Mouse (Mus musculus) adrenal gland, adult 18-20 months (tissue): ENCODE results near the gene Kif27. TPM values are rescaled to one million over a fixed set of nuclear protein-coding genes. Genes with fewer than 3 reads are reported as not detected.
A peak's percentile ranks its signal among the peaks of the same experiment; 100 is the strongest.
"Not testable (repeated sequence)": the region's sequence is repeated elsewhere in the genome, so short reads cannot be mapped to it uniquely, and the experiment has no call there.

Source experiments
- DNase-seq, 2 experiments: peaks; one replicate each; pipeline ENCODE4 v3.0.0; 2021 to 2022; ENCODE audit warnings: low spot score in 2 of 2
- long read RNA-seq, 2 experiments: library from polyadenylated mRNA; stranded (forward); transcript quantifications; one replicate each; pipeline ENCODE4 v2.0.0; 2021
- total RNA-seq, 2 experiments: library from RNA; stranded (reverse); gene quantifications; 1 replicate in 1 of 2; 2 replicates in 1 of 2; pipeline ENCODE4 v1.2.3; 2021

The Kif27 gene
- total RNA-seq = under 1 TPM; 0.70 to 0.90 TPM
- long read RNA-seq, experiment 1, partial matches to known transcripts = 0 of 1 reads
- long read RNA-seq, experiment 1, other reads (novel, unspliced or antisense) = 1 of 1 reads
- long read RNA-seq, experiment 2, full-length matches to known transcripts = 2 of 2 reads
- long read RNA-seq, experiment 2, partial matches to known transcripts = 0 of 2 reads
- long read RNA-seq, experiment 2, other reads (novel, unspliced or antisense) = 0 of 2 reads

GRCm38 (mm10) chr13:58358629-58359303 lies at the start of gene Kif27:
Gene Kif27, minus strand, starts transcription at chr13:58359122.
- peak; percentile 75 to 80 for DNase-seq

- DNase-seq = not testable (repeated sequence)
These were observed 44.3 kb upstream of the Kif27 start, which contains the start of gene Hnrnpk for GRCm38 (mm10) chr13:58403243-58403642. Gene Hnrnpk, minus strand, starts transcription at chr13:58403343.

GRCm38 (mm10) chr13:58402744-58403110 lies 43.8 kb upstream of the Kif27 start:
- no peak for DNase-seq

- peak; percentile 98 for DNase-seq
These were observed 43.3 kb upstream of the Kif27 start, which contains the start of gene Rmi1 for GRCm38 (mm10) chr13:58402003-58402743. Gene Rmi1, plus strand, starts transcription at chr13:58402248.

GRCm38 (mm10) chr13:58401135-58402002 lies 42.4 kb upstream of the Kif27 start:
- DNase-seq = peak; percentile 68 to 72

- no peak for DNase-seq
These were observed 41.7 kb upstream of the Kif27 start for GRCm38 (mm10) chr13:58400576-58400975.

- DNase-seq = no peak
These were observed 38.7 kb upstream of the Kif27 start for GRCm38 (mm10) chr13:58397651-58398050.

GRCm38 (mm10) chr13:58394392-58394791 lies 35.5 kb upstream of the Kif27 start:
- DNase-seq = not testable (repeated sequence)

GRCm38 (mm10) chr13:58389324-58389951 lies 30.5 kb upstream of the Kif27 start:
- no peak for DNase-seq

- DNase-seq = no peak
These were observed 29.5 kb upstream of the Kif27 start for GRCm38 (mm10) chr13:58388379-58388778.

- peak; percentile 60 to 67 for DNase-seq
These were observed 29.0 kb upstream of the Kif27 start for GRCm38 (mm10) chr13:58387948-58388347.

GRCm38 (mm10) chr13:58385547-58385920 lies 26.6 kb upstream of the Kif27 start:
- no peak for DNase-seq

- DNase-seq = peak; percentile 63 to 65
These were observed 26.0 kb upstream of the Kif27 start, which contains the start of gene 2210016F16Rik for GRCm38 (mm10) chr13:58384779-58385546. Gene 2210016F16Rik, minus strand, starts transcription at chr13:58385225.

- no peak for DNase-seq
These were observed 25.4 kb upstream of the Kif27 start for GRCm38 (mm10) chr13:58384371-58384770.

- DNase-seq = no peak
These were observed 14.2 kb upstream of the Kif27 start for GRCm38 (mm10) chr13:58373153-58373470.

GRCm38 (mm10) chr13:58372278-58373152 lies 13.6 kb upstream of the Kif27 start:
- DNase-seq = no peak

GRCm38 (mm10) chr13:58368835-58369234 lies 9.9 kb upstream of the Kif27 start:
- no peak for DNase-seq

GRCm38 (mm10) chr13:58367641-58368040 lies 8.7 kb upstream of the Kif27 start:
- no peak for DNase-seq

- DNase-seq = no peak
These were observed 7.5 kb upstream of the Kif27 start for GRCm38 (mm10) chr13:58366373-58366772.
